Mouse (Mus musculus) kidney, postnatal 0 days (tissue): Measurements from ENCODE around the gene Scrt2. TPM values are rescaled to one million over a fixed set of nuclear protein-coding genes. Genes with fewer than 3 reads are reported as not detected.

Source experiments
- ATAC-seq: fragments of 200-750 bp; cut with Nextera tagmentation; replicated peaks from 2 replicates; pipeline ENCODE4 v1.8.0; 2017; ENCODE audit warnings: low read depth, moderate number of reproducible peaks, moderate TSS enrichment, moderate library complexity; ENCODE audit not compliant: low FRiP score
- DNase-seq: peaks from one replicate; pipeline ENCODE4 v3.0.0-alpha.2; 2016; ENCODE audit warnings: low spot score
- H3K27ac ChIP-seq: fragments of 300-500 bp; sonication (generic); 2 replicates; pipeline ENCODE4 v1.5.1; 2014; ENCODE audit warnings: mild to moderate bottlenecking
- H3K27me3 ChIP-seq: fragments of 300-500 bp; sonication (generic); 2 replicates; pipeline ENCODE4 v1.6.1; 2014; ENCODE audit warnings: low read length, mixed read lengths; ENCODE audit not compliant: insufficient read depth
- H3K36me3 ChIP-seq: fragments of 300-500 bp; sonication (generic); 2 replicates; pipeline ENCODE4 v1.6.1; 2014; ENCODE audit warnings: low read length, mixed read lengths; ENCODE audit not compliant: insufficient read depth
- H3K4me1 ChIP-seq: fragments of 300-500 bp; sonication (generic); replicated peaks from 2 replicates; pipeline ENCODE4 v1.6.1; 2014; ENCODE audit warnings: antibody characterized with exemption, low read length, mixed read lengths; ENCODE audit not compliant: insufficient read depth
- H3K4me2 ChIP-seq: fragments of 300-500 bp; sonication (generic); 2 replicates; pipeline ENCODE4 v1.6.1; 2014; ENCODE audit warnings: mild to moderate bottlenecking, low read length, moderate library complexity, mixed read lengths
- H3K4me3 ChIP-seq: fragments of 300-500 bp; sonication (generic); replicated peaks from 2 replicates; pipeline ENCODE4 v1.5.1; 2014; ENCODE audit warnings: low read depth, low read length
- H3K9ac ChIP-seq: fragments of 300-500 bp; sonication (generic); 2 replicates; pipeline ENCODE4 v1.6.1; 2014; ENCODE audit warnings: low read depth, low read length
- H3K9me3 ChIP-seq: fragments of 300-500 bp; sonication (generic); replicated peaks from 2 replicates; pipeline ENCODE4 v1.6.1; 2016; ENCODE audit warnings: low read length, inconsistent platforms, mixed read lengths
- CTCF ChIP-seq: IDR thresholded peaks from 2 replicates; pipeline ENCODE4 v1.5.1; 2016; ENCODE audit warnings: antibody characterized with exemption, low read depth, mild to moderate bottlenecking, moderate library complexity
- WGBS: fragments of 180-500 bp; shearing (Covaris S2); extraction: QIAGEN DNeasy Blood & Tissue Kit; methylation state at CpG from one replicate; pipeline ENCODE4 v1.1.7; 2014; 5-methylcytosine and 5-hydroxymethylcytosine counted together
- polyA plus RNA-seq: library from polyadenylated mRNA; unstranded; fragments of >200 nt; fragmentation: Nextera tagmentation; extraction: Ambion mirVana; gene quantifications from 2 replicates; pipeline ENCODE4 v1.2.1, GENCODE M21; 2015

Gene Scrt2
- not detected in 2 replicates for polyA plus RNA-seq

GRCm38 (mm10) chr2:152080685-152081541 lies at the start of gene Scrt2:
Gene Scrt2, plus strand, starts transcription at chr2:152081529.
- H3K27me3 ChIP-seq, result peaks cover 49% of the 10 kb centered on the region
- H3K4me2 ChIP-seq, result peak within 1 kb of the TSS; percentile 56
- ATAC-seq (no peak), DNase-seq (peak; percentile 32)
- no peaks in the 10 kb centered on the region for H3K9me3 ChIP-seq
- no peak for TF ChIP-seq CTCF
- under 1% methylated on average over 24 of the region's 24 CpGs for WGBS
- H3K36me3 ChIP-seq, result no peaks in the 10 kb centered on the region
- H3K4me3 ChIP-seq, result peak within 1 kb of the TSS; percentile 21
- H3K9ac ChIP-seq, result no peak within 1 kb of the TSS
- no peak within 1 kb of the TSS for H3K27ac ChIP-seq
- H3K4me1 ChIP-seq, result peaks cover 3% of the 10 kb centered on the region; the same call in 1 of the 2 replicates

GRCm38 (mm10) chr2:152040101-152040500 lies 41.2 kb upstream of the Scrt2 start:
- no peak overlapping the region for H3K27ac ChIP-seq
- ATAC-seq (no peak), DNase-seq (no peak)
- TF ChIP-seq CTCF, result no peak
- H3K9me3 ChIP-seq, result no peaks in the 10 kb centered on the region
- H3K9ac ChIP-seq, result no peak overlapping the region
- H3K4me3 ChIP-seq, result no peak overlapping the region
- no peak overlapping the region for H3K4me2 ChIP-seq
- H3K27me3 ChIP-seq, result no peaks in the 10 kb centered on the region
- no peaks in the 10 kb centered on the region for H3K4me1 ChIP-seq
- H3K36me3 ChIP-seq, result no peaks in the 10 kb centered on the region

- Histone ChIP-seq H3K4me3 (no peak overlapping the region; the same call in 1 of the 2 replicates), H3K9me3 (no peaks in the 10 kb centered on the region), H3K9ac (no peak overlapping the region), H3K4me2 (no peak overlapping the region), H3K4me1 (peaks cover 8% of the 10 kb centered on the region), H3K27ac (no peak overlapping the region), H3K36me3 (no peaks in the 10 kb centered on the region), H3K27me3 (peaks cover 36% of the 10 kb centered on the region)
- WGBS, result 3% methylated on average over 25 of the region's 25 CpGs
- DNase-seq (no peak), ATAC-seq (no peak)
- TF ChIP-seq CTCF, result no peak
These were observed 34.0 kb upstream of the Scrt2 start for GRCm38 (mm10) chr2:152047116-152048002.

GRCm38 (mm10) chr2:152048003-152048980 lies 33.0 kb upstream of the Scrt2 start:
- peaks cover 36% of the 10 kb centered on the region for H3K27me3 ChIP-seq
- H3K36me3 ChIP-seq, result no peaks in the 10 kb centered on the region
- TF ChIP-seq CTCF, result no peak
- no peak for DNase-seq
- H3K9ac ChIP-seq, result peak overlapping the region; percentile 20
- peak overlapping the region; percentile 42 for H3K4me3 ChIP-seq
- no peaks in the 10 kb centered on the region for H3K9me3 ChIP-seq
- no peak overlapping the region for H3K27ac ChIP-seq
- peak overlapping the region; percentile 80 for H3K4me2 ChIP-seq
- peak; percentile 56; the same call in 1 of the 2 replicates for ATAC-seq
- WGBS, result under 1% methylated on average over 73 of the region's 82 CpGs
- H3K4me1 ChIP-seq, result peaks cover 8% of the 10 kb centered on the region

DNA sequence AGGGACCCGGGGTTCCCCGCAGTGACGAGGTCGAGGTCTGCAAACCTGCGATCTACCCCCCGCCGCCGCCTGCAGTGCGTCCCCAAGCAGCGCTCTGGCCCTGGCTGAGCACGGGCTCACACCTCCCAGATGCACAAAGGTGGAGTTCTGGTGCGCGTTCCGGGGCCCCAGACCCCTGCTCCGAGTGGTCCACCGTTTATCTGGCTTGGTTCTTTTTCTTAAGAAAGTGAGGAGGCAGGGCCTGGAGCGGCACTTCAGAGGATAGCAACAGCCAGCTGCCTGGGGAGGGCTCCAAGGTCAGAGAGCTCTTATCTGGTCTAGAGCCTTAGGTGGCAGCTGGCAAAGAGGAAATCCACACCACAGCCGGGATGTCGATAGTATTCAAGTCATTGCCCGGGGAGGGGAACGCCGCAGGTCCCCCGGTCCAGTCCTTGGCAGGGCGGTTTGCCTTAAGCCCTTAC lies 32.3 kb upstream of the Scrt2 start:
- TF ChIP-seq CTCF, result no peak
- Histone ChIP-seq H3K4me3 (peak overlapping the region; percentile 42), H3K9ac (peak overlapping the region; percentile 20; the same call in 1 of the 2 replicates), H3K27me3 (peaks cover 36% of the 10 kb centered on the region), H3K4me1 (peaks cover 8% of the 10 kb centered on the region), H3K36me3 (no peaks in the 10 kb centered on the region), H3K27ac (no peak overlapping the region), H3K9me3 (no peaks in the 10 kb centered on the region), H3K4me2 (peak overlapping the region; percentile 80)
- under 1% methylated on average over 24 of the region's 24 CpGs for WGBS
- ATAC-seq, result no peak
- no peak for DNase-seq
